Mouse (Mus musculus) right cerebral cortex, postnatal 4 days (tissue): ENCODE measurements around the gene Olfr1133.
"Not testable (repeated sequence)": the region's sequence is repeated elsewhere in the genome, so short reads cannot be mapped to it uniquely, and the experiment has no call there.

Experiments
- DNase-seq: peaks from one replicate; pipeline ENCODE4 v3.0.0-alpha.2; 2022

The Olfr1133 gene

DNA sequence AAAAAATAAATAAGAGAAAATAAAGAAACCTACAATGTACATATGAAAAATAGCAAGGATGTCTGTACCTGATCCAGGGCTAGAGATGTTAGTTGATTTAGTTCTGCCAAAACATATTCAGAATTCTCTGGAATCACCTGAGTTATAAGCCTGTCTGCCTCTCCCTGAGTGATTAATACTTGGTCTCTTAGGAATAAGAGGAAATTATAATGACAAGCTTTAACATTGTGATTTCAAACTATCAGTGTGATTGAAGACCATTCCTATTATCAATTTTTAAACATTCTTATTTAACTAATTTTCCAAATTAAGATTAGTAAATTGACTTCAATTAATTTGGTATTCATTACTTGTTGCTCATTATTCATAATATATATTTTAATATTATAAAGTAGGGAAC lies at the start of gene Olfr1133:
TSS of gene Olfr1133 (minus strand) at position 101 of the 400 bp plus-strand sequence.
- no peak for DNase-seq

DNA sequence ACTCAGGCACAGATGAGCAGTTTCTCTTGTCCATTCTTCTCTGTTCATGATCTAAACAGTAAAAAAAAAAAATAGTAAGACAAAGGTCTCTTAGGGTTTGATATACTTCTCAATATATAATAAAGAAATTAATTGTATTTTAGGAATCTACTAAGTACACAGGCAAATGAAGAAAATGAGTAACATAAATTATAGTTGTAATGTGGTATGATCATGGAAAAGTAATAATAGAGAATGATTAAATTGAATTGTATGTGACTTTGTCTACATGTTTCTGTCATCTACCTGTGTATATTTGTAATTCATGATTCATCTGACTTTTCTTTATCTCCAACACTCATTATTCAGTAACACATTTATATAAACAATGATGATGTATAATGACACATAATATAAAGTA lies 46.7 kb upstream of the Olfr1133 start, which contains the start of gene Olfr1136:
TSS of gene Olfr1136 (minus strand) at position 101 of the 400 bp plus-strand sequence.
- DNase-seq: no peak

DNA sequence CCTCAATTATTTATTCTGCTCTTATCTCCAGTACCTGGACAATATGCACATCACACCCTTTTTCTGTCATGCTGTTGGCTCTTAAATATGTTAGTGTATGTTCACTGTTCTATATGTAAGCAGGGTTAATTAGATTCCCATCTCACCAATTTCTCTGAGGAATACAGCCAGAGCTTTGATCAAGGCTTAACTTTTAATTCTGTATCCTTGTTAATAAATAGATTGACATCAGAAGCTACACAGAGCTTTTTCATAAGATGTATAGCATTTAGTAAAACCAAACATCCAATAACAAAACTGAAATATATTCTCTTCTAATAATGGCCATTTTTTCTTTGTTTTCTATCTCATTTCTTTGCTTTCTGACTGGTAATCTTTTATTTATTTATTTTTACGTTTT lies 26.4 kb upstream of the Olfr1133 start, which contains the start of gene Olfr1135:
TSS of gene Olfr1135 (minus strand) at position 101 of the 400 bp plus-strand sequence.
- DNase-seq: no peak

DNA sequence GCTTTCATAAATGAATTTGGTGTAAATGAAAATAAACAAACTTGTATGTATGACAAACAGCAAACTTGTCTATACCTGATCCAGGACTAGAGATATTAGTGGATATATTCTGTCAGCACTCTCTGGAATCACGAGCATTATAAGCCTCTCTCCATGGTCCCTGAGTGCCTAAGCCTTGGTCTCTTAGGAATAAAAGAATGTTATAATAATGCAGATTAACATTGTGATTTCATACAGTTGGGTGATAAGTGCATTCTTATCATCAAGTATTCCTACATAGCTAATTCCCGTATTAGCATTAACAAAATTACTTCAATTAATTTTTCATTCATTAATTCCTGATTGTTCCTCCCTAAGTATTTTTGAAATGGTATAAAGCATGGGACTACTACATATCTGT lies 11.2 kb upstream of the Olfr1133 start, which contains the start of gene Olfr1134:
TSS of gene Olfr1134 (minus strand) at position 101 of the 400 bp plus-strand sequence.
- DNase-seq: no peak

DNA sequence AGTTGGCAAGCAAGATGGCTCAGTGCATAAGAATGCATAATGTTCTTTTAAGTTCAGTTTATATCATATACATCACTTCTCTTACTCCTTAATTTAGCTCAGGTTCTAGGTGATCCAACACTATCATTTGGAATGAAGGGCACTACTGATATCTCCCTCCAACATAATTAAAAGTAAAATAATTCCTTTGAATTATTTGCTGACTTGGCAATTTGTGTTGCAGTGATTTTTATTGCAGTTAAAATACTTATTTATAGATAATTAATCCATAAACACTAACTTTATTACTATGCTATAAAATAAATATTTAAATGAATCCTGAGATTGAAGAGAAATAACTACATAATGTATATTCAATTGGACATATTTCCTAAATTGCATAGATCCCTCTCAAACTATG lies 4.7 kb downstream of the Olfr1133 start:
- no peak for DNase-seq

DNA sequence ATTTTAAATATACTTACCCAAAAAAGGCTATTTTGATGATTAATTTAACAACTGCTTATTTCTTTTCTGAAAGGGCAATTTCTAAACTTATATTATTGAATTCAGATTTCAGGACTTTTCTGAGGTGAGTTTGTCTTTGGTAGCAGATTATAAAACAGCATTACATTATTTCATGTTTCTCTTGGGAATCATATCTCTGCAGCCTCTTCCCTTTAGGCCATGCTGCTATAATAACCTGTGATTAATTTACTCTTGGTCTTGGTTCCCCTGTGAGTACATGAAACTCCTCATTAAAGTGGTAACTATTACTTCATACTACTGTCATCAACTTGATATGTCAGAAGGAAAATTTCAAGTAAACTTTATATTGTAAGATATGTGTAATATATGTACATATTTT lies 9.7 kb downstream of the Olfr1133 start, which contains the start of gene Olfr1132:
TSS of gene Olfr1132 (minus strand) at position 101 of the 400 bp plus-strand sequence.
- no peak for DNase-seq

DNA sequence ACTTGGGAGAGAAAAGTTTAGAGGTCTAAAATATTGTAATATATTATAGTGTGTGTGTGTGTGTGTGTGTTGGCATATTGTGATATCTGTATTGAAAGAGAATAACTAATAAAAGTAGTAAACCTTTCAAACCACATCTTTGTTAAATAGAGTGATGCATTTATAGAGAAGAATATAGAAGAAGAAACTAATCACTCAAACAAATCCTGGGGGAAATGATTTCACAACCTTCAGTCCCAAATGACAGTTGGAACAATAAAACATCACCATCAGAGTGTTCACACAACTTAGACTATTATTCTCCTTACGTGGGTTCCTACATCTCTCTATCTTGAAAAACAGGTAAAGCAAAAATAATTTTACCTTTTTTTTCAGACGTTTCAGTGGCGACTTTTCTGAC lies 20.4 kb downstream of the Olfr1133 start, which contains the start of gene Olfr1131:
TSS of gene Olfr1131 (plus strand) at position 301 of the 400 bp plus-strand sequence.
- no peak for DNase-seq

DNA sequence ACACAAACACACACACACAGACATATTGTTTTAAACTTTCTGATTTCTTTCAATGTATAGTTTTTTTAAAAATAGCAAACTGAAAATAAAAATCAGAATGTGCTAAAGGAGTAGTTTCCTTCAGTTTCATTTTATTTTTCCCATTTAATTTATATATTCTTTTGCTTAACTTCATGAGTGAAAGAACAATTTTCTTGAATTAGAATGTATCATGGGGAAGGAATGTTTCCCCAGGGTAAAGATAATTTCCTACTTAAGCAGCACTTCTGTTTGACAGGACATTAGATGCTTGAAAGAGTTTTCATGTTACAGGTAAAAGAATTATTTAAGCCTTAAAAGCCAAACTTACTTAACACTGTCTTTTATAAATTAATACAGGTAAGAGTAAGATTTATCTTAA lies 41.3 kb downstream of the Olfr1133 start, which contains the start of gene Olfr1130:
TSS of gene Olfr1130 (plus strand) at position 301 of the 400 bp plus-strand sequence.
- not testable (repeated sequence) for DNase-seq
